Mouse (Mus musculus) liver, adult (tissue): ENCODE data around the gene Neurl4.

Source experiments
- GATA4 ChIP-seq: IDR thresholded peaks from 2 replicates; pipeline ENCODE4 v1.6.1; 2014; ENCODE audit warnings: mild to moderate bottlenecking, low read length; ENCODE audit not compliant: insufficient replicate concordance

Neurl4 gene

GRCm38 (mm10) chr11:69935137-69935879 lies 34.4 kb downstream of the Neurl4 start, which contains the start of gene Ybx2:
TSS of gene Ybx2 (plus strand) at chr11:69935796.
- TF ChIP-seq GATA4: no peak

GRCm38 (mm10) chr11:69936156-69936555 lies 35.3 kb downstream of the Neurl4 start:
- TF ChIP-seq GATA4: no peak

DNA sequence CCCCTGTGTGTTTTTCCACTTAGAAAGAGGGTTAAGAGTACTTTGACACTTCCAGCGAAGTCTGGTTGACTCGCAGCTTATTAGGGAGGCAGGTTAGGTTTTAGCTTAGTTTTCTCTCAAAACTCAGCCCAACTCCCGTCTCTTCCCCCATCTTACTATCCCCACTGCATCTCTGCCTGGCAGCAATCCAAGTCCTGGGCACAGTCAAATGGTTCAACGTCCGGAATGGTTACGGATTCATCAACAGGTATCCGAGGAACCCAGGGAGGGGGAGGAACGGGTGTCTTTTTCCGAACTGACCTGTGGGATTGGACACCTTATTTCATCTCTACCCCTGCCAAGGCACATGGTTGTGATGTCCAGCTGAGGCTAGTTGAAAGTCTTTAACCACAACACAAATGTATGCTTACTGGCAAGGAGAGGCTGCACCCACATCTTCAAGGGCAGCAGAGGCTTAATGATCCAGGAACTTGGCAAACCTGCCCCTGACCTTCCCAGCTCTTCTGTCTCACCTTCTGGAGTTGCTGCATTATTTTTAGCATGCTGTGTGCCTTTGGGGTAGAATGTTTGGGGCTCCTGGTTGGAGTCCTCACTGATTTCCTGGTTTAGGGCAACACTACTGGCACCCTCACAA lies 36.0 kb downstream of the Neurl4 start:
- no peak for TF ChIP-seq GATA4

- TF ChIP-seq GATA4: no peak
These were observed 36.5 kb downstream of the Neurl4 start for GRCm38 (mm10) chr11:69937385-69937784.

GRCm38 (mm10) chr11:69937834-69938233 lies 37.0 kb downstream of the Neurl4 start:
- no peak for TF ChIP-seq GATA4

GRCm38 (mm10) chr11:69938401-69938979 lies 37.6 kb downstream of the Neurl4 start:
- TF ChIP-seq GATA4: no peak

GRCm38 (mm10) chr11:69939181-69939580 lies 38.3 kb downstream of the Neurl4 start:
- TF ChIP-seq GATA4: no peak

- TF ChIP-seq GATA4: no peak
These were observed 38.9 kb downstream of the Neurl4 start for GRCm38 (mm10) chr11:69939731-69940130.

DNA sequence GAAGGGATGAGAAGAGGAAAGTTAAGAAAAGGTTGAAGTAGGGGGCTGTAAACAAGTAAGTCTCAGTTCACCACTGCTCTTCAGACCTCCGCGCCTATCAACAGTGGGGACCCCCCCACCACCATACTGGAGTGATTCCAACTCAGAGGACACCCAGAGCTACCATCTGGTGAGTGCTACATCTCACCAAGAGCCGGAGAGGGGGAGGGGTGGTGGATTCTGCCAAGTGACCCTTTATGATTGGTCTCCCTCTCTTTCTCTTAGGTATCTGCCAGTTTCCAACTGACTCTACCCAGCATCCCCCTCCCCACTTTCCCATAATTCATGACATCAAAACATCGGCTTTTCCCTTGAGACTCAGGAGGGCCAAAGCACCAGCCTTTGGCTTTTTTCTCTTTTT lies 40.1 kb downstream of the Neurl4 start:
- no peak for TF ChIP-seq GATA4

- no peak for TF ChIP-seq GATA4
These were observed 44.3 kb downstream of the Neurl4 start for GRCm38 (mm10) chr11:69945216-69945615.

- TF ChIP-seq GATA4: no peak
These were observed 45.4 kb downstream of the Neurl4 start for GRCm38 (mm10) chr11:69945997-69946891.

DNA sequence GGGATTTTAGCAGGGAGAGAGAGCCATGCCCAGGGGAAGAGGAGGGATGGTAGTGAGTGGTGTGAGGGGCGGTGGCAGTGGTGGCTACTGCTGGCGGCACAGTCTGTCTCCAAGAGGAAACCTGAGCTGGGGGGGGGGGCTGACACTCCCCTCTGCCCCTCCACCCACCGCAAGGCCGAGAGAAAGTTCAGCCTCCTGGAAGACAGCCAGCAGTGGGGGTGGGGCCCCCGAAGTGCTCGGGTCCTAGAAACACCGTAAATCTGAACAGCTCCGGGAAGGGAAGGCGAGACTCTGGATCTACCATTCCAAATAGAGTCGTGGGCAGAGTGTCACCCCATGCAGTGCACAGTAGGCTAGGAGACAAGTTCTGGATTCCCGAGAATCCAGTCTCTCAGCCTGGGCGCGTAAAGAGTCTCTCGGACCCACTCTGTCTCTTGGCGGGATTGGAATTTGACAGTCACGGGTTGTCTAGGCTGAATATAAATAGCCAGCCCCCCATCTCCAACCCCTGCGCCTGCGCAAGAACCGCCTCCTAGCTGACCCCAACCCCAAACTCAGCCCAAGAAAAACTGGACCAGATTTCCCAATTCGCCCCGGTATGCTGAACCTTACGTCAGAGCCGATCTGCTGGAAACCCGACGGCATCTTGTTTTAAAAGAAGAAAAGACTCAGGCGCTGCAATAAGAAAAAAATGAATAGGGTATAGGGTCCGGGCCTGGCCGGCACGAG lies 46.6 kb downstream of the Neurl4 start:
- TF ChIP-seq GATA4: no peak

GRCm38 (mm10) chr11:69948066-69948762 lies 47.3 kb downstream of the Neurl4 start, which contains the start of gene Slc2a4:
TSS of gene Slc2a4 (minus strand) at chr11:69948188.
- no peak for TF ChIP-seq GATA4

GRCm38 (mm10) chr11:69948763-69949150 lies 47.9 kb downstream of the Neurl4 start:
- no peak for TF ChIP-seq GATA4
